Mouse (Mus musculus) G1E (cell line): ENCODE measurements around the gene Rnf133. TPM values are rescaled to one million over a fixed set of nuclear protein-coding genes. Genes with fewer than 3 reads are reported as not detected.

Experiments used
- ATAC-seq: 2 replicates; pipeline ENCODE4 v1.8.0; 2016; ENCODE audit warnings: mild to moderate bottlenecking; ENCODE audit not compliant: insufficient number of reproducible peaks, poor library complexity, low FRiP score, severe bottlenecking; ENCODE audit errors: extremely low read depth
- DNase-seq: peaks from one replicate; pipeline ENCODE4 v3.0.0; 2012; ENCODE audit warnings: low spot score
- H3K27me3 ChIP-seq: 2 replicates; pipeline ENCODE4 v1.6.1; 2012; ENCODE audit warnings: mild to moderate bottlenecking, low read length, inconsistent platforms; ENCODE audit not compliant: insufficient read depth
- H3K36me3 ChIP-seq: replicated peaks from 2 replicates; pipeline ENCODE3; 2012; ENCODE audit warnings: mild to moderate bottlenecking, inconsistent platforms
- H3K4me1 ChIP-seq: 2 replicates; pipeline ENCODE4 v1.6.1; 2012; ENCODE audit warnings: low read depth, low read length, inconsistent platforms, mixed read lengths; ENCODE audit not compliant: insufficient read depth
- H3K4me3 ChIP-seq: 2 replicates; pipeline ENCODE4 v1.5.1; 2012; ENCODE audit warnings: low read depth, mild to moderate bottlenecking, inconsistent platforms, low read length, moderate library complexity, mixed read lengths
- H3K9me3 ChIP-seq: replicated peaks from 2 replicates; pipeline ENCODE4 v1.6.1; 2012; ENCODE audit warnings: inconsistent platforms
- CTCF ChIP-seq: IDR thresholded peaks from 2 replicates; pipeline ENCODE4 v1.5.1; 2012; ENCODE audit warnings: low read depth, low read length, inconsistent platforms, mixed read lengths
- GATA1 ChIP-seq: IDR thresholded peaks from 2 replicates; pipeline ENCODE4 v1.6.1; 2012; ENCODE audit warnings: borderline replicate concordance, low read length, inconsistent platforms, mixed read lengths
- GATA2 ChIP-seq: IDR thresholded peaks from 2 replicates; pipeline ENCODE4 v1.6.1; 2012; ENCODE audit warnings: low read depth, low read length, inconsistent platforms, borderline replicate concordance
- POLR2AphosphoS5 ChIP-seq: IDR thresholded peaks from 2 replicates; pipeline ENCODE4 v1.6.1; 2012; ENCODE audit warnings: low read depth, low read length, inconsistent platforms; ENCODE audit not compliant: insufficient replicate concordance
- TAL1 ChIP-seq: conservative IDR thresholded peaks from 2 replicates; pipeline ENCODE4 v1.6.1; 2012; ENCODE audit warnings: low read depth, low read length, inconsistent platforms, mixed read lengths
- polyA plus RNA-seq: library from polyadenylated mRNA; stranded (reverse); fragments of >175 nt; gene quantifications from 2 replicates; pipeline ENCODE4 v1.2.3, GENCODE M21; 2012
- total RNA-seq, 2 experiments: library from RNA; stranded (forward) in 1 of 2; stranded (reverse) in 1 of 2; fragments of 200-1000 nt in 1 of 2; fragments of >200 nt in 1 of 2; fragmentation: Nextera tagmentation in 1 of 2; gene quantifications; 2 replicates each; pipeline ENCODE4 v1.2.3; 2014 to 2017

Rnf133 gene
- total and polyA plus RNA-seq, 3 experiments, result 0.16 TPM; not detected in 2

- Histone ChIP-seq H3K4me3 (no peak overlapping the region), H3K9me3 (no peaks in the 10 kb centered on the region), H3K27me3 (no peaks in the 10 kb centered on the region), H3K4me1 (no peaks in the 10 kb centered on the region), H3K36me3 (no peaks in the 10 kb centered on the region)
- ATAC-seq (no peak), DNase-seq (no peak)
- no peak for TF ChIP-seq GATA2
Measured at GRCm38 (mm10) chr6:23634016-23634415, 16.1 kb downstream of the Rnf133 start.

GRCm38 (mm10) chr6:23630465-23630864 is 19.6 kb downstream of the Rnf133 start:
- ATAC-seq (no peak), DNase-seq (no peak)
- no peak for TF ChIP-seq GATA2
- TF ChIP-seq POLR2AphosphoS5, result no peak
- TF ChIP-seq CTCF, result no peak
- TF ChIP-seq GATA1, result no peak
- no peak for TF ChIP-seq TAL1
- Histone ChIP-seq H3K4me3 (no peak overlapping the region), H3K27me3 (no peaks in the 10 kb centered on the region), H3K36me3 (no peaks in the 10 kb centered on the region), H3K4me1 (no peaks in the 10 kb centered on the region), H3K9me3 (no peaks in the 10 kb centered on the region)

Other genes with a start within 250 kb of the Rnf133 start
- not detected in 2 replicates for gene Rnf148, start 4.8 kb upstream of the Rnf133 start, total RNA-seq (2014; fragmentation: Nextera tagmentation)
- gene Rnf148, start 4.8 kb upstream of the Rnf133 start, total RNA-seq (2017), result 0.11 TPM in 1 of 2 replicates, not detected in the other
- not detected in 2 replicates for gene Rnf148, start 4.8 kb upstream of the Rnf133 start, polyA plus RNA-seq
- not detected in 2 replicates for gene Cadps2, start 189.1 kb upstream of the Rnf133 start, total RNA-seq (2014; fragmentation: Nextera tagmentation)
- 0.17 and 0.87 TPM in 2 replicates for gene Cadps2, start 189.1 kb upstream of the Rnf133 start, total RNA-seq (2017)
- not detected in 2 replicates for gene Cadps2, start 189.1 kb upstream of the Rnf133 start, polyA plus RNA-seq